Mouse (Mus musculus): ENCODE results near the gene Stx3. TPM values are rescaled to one million over a fixed set of nuclear protein-coding genes. Genes with fewer than 3 reads are reported as not detected.

Stx3 gene
- total RNA-seq (2021): 1 to 10 TPM; 6.9 to 9.5 TPM
- long read RNA-seq, experiment 1, partial matches to known transcripts: 1 of 7 reads
- long read RNA-seq, experiment 1, other reads (novel, unspliced or antisense): 2 of 7 reads
- long read RNA-seq, experiment 2, transcript Stx3-202 (11 exons, 2,810 nt): major isoform, 27 of 36 reads
- long read RNA-seq, experiment 2, partial matches to known transcripts: 1 of 36 reads
- long read RNA-seq, experiment 2, other reads (novel, unspliced or antisense): 8 of 36 reads

GRCm38 (mm10) chr19:11819143-11819700 lies at the start of gene Stx3:
Gene Stx3 (minus strand): TSS chr19:11819403.
- no peak for DNase-seq (ENCODE audit: low spot score in 2 of 2)

GRCm38 (mm10) chr19:11867837-11868236 lies 48.6 kb upstream of the Stx3 start:
- DNase-seq (ENCODE audit: low spot score in 2 of 2): no peak

GRCm38 (mm10) chr19:11860966-11861365 lies 41.8 kb upstream of the Stx3 start, which contains the start of gene Olfr1418:
Gene Olfr1418 (minus strand): TSS chr19:11861066.
- DNase-seq (ENCODE audit: low spot score in 2 of 2): no peak

- DNase-seq (ENCODE audit: low spot score in 2 of 2): peak in 1 of 2 experiments; percentile 19
Observed at GRCm38 (mm10) chr19:11856506-11856905, 37.3 kb upstream of the Stx3 start.

GRCm38 (mm10) chr19:11854821-11855220 lies 35.6 kb upstream of the Stx3 start:
- DNase-seq (ENCODE audit: low spot score in 2 of 2): no peak

GRCm38 (mm10) chr19:11852652-11853051 lies 33.4 kb upstream of the Stx3 start:
- DNase-seq (ENCODE audit: low spot score in 2 of 2): no peak

GRCm38 (mm10) chr19:11846333-11846732 lies 27.1 kb upstream of the Stx3 start:
- DNase-seq (ENCODE audit: low spot score in 2 of 2): no peak

GRCm38 (mm10) chr19:11839119-11839518 lies 19.9 kb upstream of the Stx3 start, which contains the start of gene Olfr1417:
Gene Olfr1417 (minus strand): TSS chr19:11839219.
- no peak for DNase-seq (ENCODE audit: low spot score in 2 of 2)

- no peak for DNase-seq (ENCODE audit: low spot score in 2 of 2)
Observed at GRCm38 (mm10) chr19:11823346-11824065, 4.3 kb upstream of the Stx3 start.

GRCm38 (mm10) chr19:11820211-11820610 lies 1.0 kb upstream of the Stx3 start:
- DNase-seq (ENCODE audit: low spot score in 2 of 2): no peak

- peak; percentile 79 to 84 for DNase-seq (ENCODE audit: low spot score in 2 of 2)
Observed at GRCm38 (mm10) chr19:11819800-11820199, 597 bp upstream of the Stx3 start.

- DNase-seq (ENCODE audit: low spot score in 2 of 2): peak; percentile 65 to 72
Observed at GRCm38 (mm10) chr19:11818199-11819142, 732 bp downstream of the Stx3 start.

- DNase-seq (ENCODE audit: low spot score in 2 of 2): no peak
Observed at GRCm38 (mm10) chr19:11817586-11817985, 1.6 kb downstream of the Stx3 start.

GRCm38 (mm10) chr19:11816706-11817105 lies 2.5 kb downstream of the Stx3 start:
- DNase-seq (ENCODE audit: low spot score in 2 of 2): no peak

GRCm38 (mm10) chr19:11814742-11815333 lies 4.4 kb downstream of the Stx3 start:
- DNase-seq (ENCODE audit: low spot score in 2 of 2): no peak

- no peak for DNase-seq (ENCODE audit: low spot score in 2 of 2)
Observed at GRCm38 (mm10) chr19:11813649-11814048, 5.6 kb downstream of the Stx3 start.

GRCm38 (mm10) chr19:11813136-11813535 lies 6.1 kb downstream of the Stx3 start:
- no peak for DNase-seq (ENCODE audit: low spot score in 2 of 2)

- no peak for DNase-seq (ENCODE audit: low spot score in 2 of 2)
Observed at GRCm38 (mm10) chr19:11811688-11812365, 7.4 kb downstream of the Stx3 start.

- DNase-seq (ENCODE audit: low spot score in 2 of 2): no peak
Observed at GRCm38 (mm10) chr19:11810856-11811255, 8.3 kb downstream of the Stx3 start.
